Mouse (Mus musculus): ENCODE results near the gene Psen1.
A peak's percentile ranks its signal among the peaks of the same experiment; 100 is the strongest.

The Psen1 gene

DNA sequence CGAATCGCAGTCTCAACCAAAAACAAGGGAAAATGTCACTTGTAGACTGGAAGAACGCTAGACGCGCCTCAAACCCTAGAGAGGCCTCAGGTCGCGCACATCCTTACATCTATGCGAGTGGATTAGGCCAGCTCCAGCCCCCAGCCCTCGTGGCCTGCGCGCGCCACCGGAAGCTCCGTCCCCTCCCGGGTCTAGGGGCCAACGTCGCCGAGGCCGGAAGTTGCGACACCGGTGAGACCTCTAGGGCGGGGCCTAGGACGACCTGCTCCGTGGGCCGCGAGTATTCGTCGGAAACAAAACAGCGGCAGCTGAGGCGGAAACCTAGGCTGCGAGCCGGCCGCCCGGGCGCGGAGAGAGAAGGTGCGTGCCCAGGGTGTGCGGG is at the start of gene Psen1:
Gene Psen1, plus strand, starts transcription at position 219 of the 382 bp plus-strand sequence.
- DNase-seq, result peak; percentile 93 to 96

DNA sequence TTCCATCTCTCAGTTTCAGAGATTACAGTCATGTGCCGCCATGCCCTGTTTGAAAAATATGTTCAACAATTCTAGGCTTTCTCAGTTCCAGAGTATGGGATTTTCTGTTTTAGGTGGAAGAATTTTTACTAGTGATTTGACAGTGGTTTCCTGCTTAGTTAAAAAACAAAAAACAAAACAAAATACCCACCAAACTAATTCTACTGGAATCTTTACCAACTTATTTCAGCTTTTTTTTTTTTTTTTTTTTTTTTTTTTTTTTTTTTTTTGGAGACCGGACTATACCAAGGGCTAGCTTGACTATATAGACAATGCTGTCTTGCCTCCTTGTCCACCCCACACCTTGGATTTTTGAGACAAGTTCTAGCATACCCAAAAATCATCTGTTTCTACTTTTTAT is 46.7 kb upstream of the Psen1 start:
- no peak for DNase-seq

DNA sequence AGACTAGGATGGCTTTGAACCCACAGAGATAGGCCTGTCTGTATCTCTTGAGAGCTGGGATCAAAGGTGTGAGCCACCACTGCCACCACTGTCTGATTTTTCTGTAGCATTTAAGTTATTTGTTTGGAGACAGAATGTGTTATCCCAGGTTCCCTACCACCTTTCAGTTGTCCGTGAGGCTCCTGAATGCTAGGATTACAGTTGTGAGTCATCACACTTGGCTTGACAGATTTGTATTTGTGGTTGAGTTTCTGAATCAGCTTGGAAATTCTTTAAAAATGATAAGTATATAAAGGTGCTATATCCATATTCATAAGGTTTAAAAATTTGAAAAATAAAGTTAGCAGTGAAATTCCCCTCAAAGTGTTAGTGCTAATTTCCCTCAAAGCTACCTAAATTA is 44.8 kb upstream of the Psen1 start:
- DNase-seq, result no peak

DNA sequence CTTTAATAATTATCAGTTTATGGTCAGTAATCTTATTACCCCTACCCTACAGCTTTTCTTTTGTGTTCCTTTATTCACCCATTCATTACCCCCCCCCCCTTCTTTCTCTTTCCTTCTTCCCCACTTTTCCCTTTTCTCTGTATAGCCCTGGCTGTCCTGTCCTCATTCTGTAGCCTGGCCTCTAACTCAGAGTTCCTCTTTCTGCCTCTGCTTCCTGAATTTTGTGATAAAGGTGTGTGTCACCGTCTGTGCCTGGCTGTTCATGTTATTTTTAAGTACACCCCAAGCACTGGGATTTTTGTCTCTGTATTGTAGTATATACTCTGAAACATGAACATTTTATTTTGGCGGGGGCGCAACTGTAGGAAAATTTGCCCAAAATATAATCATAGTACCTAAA is 37.6 kb upstream of the Psen1 start:
- DNase-seq, result no peak

DNA sequence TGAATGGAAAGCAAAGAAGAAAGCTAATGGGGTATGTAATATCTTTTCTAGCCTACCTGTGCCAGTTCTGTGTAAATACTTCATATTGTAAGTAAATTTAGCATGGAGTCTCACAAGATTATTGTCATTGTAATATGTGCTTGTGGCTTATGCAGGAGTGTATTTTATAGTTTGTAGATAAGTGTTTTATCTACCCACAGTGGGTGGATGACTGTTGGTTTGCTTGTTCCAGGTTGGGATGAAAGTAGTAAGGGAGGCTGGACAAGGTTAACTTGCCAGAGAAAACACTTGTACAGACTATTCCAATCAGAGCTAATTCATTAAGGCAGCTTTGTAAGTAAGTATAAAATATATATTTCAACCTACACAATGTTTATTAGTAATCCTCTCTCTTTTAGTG is 36.5 kb upstream of the Psen1 start:
- no peak for DNase-seq

DNA sequence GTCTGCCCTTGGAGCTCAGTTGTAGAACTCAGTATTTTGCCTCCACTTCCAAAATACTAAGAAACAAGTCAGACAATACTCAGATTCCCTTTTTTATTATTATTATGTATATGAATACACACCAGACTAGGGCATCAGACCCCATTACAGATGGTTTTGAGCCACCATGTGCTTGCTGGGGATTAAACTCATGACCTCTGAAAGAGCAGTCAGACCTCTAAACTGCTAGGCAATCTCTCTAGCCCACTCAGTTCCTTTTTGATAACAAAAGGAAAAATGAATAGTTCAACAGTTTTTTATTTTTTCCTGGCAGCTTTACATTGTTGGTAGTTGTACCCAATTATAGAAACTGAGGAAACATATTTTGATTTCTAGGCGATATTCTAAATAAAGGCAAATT is 2.5 kb upstream of the Psen1 start:
- no peak for DNase-seq

DNA sequence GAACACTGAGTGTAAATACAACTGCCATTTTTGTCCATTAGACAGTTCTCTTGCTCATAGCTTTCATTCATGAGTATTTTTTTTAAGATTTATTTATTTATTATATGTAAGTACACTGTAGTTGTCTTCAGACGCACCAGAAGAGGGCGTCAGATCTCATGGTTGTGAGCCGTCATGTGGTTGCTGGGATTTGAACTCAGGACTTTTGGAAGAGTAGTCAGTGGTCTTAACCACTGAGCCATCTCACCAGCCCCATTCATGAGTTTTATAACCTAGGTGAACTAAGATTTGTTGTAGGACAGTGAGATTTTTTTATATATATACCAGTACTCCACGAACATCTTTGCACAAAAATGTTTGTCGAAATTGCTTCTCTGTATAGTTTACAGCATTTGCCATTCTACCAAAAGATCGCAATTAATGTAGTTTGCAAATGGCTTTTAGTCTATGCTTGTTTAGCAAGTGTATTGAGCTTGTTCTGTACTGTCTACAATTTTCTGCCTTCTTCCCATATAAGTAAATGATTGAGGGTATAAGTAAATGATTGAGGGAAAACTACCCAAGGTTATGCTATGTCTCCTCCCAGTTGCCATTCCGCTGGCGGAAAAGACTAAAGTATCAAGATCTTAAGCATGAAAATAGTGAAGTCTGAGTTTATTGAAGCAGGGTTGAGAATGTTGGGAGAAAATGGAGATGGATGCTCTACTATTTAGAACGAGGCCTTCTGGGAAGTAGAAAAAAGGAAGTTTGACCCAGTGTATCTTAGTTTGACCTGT is 1.2 kb upstream of the Psen1 start:
- no peak for DNase-seq

DNA sequence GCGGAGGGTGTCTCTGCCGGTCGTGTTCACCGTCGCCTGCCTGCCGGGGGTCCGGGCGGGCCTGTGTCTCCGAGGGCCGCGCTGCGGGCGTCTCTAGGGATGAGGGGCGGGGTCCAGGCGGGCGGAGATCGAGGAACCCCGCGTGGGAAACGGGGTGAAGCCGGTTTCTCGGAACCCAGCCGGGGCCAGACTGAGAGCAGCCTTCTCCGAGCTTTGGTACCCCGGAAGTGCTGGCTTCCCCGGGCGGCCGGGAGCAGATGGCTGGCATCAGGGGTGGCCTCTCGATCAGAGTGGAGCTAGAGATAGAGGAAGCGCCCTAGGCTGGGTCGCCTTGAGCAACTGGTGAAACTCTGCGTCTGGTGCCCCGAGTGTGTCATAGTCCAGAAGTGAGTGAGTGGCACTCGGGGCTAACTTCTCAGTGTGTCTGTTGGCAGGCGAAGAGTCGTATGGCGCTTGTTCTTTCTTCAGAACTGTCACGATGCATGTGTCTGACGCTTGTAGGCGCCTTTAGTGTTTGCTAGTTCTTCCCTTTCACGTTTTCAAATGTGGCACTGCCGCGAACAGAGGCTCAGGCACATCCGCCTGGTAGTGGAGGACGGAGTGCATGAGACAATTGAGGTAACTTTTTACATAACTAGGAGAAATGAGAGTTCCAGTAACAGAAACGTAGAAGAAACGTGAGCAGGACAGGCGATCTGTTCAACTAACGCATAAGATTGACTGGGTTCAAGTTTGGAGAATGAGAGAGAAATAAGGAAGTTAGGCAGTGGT is 549 bp downstream of the Psen1 start:
- no peak for DNase-seq

DNA sequence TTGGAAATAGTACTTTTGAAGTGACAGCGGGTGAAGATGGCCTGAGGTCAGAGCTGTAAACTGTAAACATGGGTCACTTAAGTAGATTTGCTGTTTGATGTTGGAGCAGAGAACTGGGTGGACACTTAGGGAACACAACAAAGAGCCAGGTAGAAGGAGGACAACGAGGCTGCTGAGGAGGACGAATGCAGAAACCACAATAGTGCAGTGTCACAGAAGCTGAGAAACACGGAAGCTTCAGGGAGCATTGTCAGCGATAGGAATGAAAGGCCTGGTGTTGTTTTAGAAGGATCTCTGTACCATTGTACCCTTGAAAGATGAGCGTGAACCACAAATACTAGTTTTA is 1.1 kb downstream of the Psen1 start:
- DNase-seq, result no peak

DNA sequence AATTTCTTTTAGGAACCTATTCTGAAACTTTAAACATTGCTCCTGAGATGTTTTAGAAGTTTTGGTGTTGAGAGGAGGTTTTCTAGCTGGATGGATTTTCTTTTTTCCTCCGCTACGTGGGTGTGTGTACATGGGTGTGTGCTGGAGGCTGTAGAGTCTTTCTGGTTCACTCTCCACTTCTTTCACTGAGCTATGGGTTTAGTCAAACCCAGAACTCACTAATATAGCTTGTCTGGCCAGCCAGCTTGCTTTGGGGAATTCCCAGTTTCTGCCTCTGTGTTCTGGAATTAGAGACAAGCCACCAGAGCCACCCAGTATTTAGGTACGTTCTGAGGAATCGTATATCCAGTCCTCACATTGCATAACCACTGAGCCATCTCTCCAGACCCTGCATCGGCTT is 6.1 kb downstream of the Psen1 start:
- DNase-seq, result no peak

DNA sequence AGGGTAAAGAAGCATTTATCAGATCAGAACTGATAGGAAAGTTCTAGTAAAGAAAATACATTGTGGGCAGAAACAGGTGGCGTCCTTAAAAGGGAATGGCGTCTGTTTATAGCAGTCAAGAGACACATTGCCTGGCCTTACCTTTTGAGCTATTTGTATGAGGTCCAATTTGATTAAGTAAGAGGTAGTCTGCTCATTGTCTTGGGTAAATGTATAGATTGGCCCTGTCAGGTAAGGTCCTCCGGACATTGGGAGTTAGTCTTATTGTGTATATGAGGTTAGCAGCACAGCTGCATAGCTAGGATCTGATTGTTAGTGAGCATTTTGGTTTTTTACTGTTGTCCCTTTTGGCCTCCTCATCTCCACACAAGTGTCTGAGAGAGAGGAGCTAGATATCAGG is 6.7 kb downstream of the Psen1 start:
- DNase-seq, result no peak

DNA sequence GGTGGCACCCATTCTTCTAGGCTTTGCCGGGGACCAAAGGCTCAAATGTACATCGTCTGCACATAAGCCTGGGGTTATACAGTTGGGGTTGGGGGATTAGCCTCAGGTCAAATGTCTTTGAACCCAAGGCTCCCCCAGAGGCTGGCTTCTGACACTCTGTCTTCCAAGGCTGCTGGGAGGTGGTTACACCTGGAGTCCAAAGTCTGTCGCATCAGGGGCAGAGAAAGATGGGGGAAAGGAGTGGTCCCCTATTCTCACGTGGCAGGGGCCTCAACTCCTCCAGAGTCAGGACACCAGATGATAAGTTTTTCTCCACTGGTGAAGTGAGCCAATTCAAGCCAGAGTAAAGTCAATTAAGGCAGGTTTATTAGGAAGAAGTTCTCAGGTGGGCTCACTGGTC is 10.7 kb downstream of the Psen1 start:
- no peak for DNase-seq

DNA sequence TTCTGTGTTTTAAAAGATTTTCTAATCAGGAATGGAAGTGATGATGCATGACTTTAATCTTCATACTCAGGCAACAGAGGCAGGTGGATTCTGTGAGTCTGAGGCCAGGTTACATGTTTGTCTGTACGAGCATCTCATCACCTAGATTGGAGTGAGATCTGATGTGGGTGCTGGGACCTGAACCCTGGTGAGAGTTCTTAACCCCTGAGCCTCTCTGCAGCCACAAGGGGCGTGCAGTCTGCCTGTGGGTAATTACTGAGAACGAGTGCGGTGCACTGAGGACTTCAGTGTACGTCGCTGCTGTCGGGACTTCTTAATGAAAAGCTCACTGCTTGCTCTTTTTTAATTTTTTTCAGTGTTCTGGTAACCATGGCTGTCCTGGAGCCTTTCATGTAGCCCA is 13.7 kb downstream of the Psen1 start:
- DNase-seq, result no peak

DNA sequence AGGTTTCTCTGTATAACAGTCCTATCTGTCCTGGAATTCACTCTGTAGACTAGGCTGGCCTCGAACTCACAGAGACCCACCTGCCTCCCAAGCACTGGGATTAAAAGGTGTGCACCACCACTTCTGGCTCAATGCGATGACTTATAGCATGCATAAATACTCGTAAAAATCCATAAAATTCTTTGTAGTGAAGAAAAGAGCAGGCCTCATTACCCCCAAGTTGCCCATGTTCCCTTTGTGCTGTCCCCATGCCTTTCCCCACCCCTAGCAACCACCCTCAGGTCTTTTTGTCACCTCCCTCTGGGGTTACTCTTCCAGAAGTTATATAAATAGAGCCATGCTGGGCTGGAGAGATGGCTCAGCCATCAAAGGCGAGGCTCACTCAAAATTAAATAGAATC is 14.8 kb downstream of the Psen1 start:
- DNase-seq, result no peak

DNA sequence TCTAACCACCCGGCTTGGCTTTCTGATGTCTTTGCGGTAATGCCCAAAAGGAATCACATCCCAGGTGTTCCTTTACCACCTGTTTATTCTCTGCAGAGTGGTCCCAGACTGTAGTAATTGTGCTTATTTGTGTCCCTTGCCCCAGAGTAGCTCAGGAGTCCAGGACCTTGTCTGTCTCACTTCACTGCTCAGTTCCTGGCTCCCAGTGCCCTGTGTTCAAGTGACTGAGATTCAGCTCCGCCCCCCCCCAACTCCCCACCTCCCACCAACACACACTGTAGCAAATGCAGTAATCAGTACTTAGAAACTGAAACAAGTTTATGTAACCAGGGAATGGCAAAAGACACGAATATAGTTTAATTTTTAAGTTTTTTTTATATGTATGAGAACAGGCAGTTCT is 19.0 kb downstream of the Psen1 start:
- DNase-seq, result no peak

DNA sequence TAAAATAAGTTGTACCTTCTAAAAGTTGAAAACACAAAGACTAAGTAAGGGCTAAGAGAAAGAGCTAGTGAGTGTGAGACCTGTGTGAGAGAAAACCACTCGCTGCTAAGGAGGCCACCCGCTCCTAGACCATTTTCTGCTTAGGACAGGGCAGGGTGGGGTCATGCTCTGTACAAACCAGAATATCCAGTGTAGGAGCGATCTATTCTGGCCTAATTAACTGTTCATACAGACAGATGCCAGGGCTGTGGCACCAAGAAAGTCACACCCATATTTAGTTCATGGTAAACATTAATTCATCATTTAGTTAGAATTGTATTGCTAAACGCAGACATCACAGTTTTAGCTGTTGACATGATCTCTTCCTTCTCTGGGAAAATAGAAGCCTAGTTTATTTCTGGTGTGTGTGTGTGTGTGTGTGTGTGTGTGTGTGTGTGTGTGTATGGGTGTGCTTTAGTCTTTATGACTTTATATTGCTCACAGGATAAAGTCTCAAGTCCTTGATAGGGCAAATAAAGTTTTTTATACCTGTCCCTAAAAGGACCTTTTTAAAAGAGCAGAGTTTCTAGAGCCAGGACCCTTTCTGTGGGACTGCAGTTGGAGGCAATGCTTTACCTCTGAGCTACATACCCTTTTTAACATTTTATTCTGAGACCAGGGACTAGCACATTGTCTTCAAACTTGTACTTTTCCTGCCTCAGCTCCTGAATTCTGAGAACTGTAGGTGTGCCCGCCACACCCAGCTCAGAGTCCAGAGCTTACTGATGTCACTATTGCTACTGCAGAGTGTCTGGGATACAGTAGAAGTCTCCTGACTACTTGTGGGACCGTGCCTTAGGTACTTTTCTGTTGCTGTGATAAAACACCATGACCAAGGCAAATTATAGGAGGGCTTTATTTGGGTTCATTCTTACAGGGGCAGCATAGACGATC is 20.5 kb downstream of the Psen1 start:
- DNase-seq, result no peak

DNA sequence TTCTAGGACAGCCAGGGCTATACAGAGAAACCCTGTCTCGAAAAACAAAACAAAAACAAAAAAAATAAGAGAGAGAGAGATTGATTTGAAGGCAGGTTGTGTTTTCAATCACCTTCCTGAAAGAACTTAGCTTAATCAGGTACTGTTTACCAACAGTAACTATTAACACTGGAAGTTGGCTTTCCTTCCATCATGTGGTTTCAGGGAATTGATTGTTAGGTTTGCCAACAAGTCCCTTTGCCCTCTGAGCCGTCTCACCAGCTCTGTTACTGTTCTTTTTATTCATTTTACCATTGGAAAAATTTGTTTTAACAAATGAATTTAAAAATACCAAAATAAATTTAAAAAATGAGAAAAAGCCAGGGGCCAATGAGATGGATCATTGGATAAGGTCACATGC is 22.0 kb downstream of the Psen1 start:
- no peak for DNase-seq

DNA sequence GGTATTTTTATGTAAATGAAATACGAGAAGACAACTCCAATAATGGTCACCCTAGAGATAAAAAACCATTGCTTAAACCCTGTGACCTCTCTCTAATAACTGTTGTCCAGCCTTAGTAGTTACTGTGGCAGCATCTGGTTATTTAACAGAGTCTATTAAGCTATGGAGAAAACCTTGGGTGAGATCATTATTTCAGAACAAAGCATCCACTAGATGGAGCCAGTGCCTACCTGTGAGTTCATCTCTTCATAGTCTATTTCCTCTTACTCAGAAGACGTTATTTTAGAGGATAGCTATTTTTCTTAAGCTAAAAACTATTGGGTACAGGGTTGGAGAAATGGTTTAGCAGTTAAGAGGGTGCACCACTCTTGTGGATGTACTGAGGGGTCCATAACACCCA is 25.8 kb downstream of the Psen1 start:
- DNase-seq, result peak; percentile 20 to 60

DNA sequence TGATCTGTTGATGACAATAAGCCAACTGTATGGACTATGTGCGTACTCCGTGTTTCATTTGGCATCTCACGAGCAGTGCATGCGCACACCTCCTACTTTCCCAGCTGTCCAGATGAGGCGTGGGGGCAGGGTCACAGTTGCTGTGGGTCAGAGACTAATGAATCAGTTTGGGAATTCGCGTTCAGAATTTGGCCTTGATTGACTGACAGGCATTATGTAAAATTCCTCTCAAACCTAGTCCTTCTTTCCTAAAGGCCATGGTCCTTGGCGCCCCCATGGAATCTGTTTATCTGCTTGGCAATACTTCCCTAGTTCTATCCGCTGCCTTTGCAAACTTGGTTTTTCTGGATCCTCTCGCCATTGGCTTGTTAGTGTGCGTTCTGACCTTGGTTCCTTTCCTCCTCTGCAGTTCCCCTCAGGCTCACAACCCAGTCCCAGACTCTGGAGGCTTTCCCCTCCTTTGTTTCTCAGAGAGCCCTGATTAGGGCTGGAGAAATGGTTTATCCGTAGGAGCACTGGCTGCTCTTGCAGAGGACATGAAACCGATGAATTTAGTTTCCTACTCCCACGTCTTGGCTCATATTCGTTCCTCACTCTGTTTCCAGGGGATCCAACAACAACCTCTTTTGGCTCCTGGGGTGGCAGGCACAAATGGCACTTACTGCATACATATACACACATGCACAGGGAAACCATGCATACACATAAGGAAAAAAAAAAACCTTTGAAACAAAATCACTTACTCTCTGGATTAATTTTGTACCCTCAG is 28.6 kb downstream of the Psen1 start:
- no peak for DNase-seq

DNA sequence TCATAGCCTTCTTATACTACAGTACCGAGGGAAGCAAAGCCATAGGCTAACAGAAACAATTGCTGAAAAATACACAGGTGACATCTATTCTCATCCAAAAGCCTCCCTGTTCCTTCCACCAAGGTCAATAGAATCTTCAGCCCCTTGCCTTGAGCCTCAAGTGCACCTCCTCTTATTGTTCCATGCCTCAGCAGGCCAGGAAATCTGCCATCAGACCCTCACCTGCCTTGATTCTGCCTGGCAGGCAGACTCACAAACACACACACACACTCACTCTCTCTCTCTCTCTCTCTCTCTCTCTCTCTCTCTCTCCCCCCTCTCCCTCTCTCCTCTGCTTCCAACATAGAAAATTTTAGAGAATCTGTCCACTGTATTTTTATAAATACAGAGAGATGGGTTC is 31.5 kb downstream of the Psen1 start:
- DNase-seq, result no peak

DNA sequence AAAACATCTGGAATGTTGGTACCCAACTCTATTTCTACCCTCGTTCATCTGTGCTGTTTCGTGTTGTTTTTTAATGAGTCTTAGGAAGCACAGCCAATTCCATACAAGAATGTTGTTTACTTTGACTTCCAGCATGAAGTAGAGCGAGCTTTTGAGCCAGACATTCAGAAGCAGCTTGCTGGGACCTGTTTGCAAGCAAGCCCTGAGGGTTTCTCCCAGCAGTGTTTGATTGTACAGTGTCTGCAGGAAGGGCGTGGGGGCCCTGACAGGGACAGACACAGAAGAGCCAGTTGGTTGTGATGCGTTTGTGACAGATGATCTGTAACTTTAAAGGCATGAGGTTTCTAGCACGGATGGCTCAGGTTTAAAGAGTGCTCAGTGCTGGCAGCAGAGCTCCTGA is 33.3 kb downstream of the Psen1 start:
- no peak for DNase-seq

DNA sequence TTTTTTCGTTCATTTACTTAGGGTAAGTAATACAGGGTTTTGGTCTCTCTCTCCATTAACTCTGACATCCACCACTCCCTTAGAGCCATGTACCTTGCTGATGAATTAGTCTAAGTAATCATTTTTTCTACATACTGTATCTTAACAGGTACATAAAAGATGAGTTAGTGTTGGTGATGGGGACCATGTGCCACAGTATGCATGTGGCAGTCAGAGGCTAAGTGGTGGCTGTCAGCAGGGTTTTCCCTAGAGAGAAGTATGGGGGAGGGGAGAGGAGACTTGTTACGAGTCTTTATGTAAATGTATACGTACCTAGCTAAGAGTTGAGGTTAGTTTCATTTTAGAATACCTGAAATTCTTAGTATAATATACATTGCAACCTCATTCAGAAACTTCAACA is 35.1 kb downstream of the Psen1 start:
- DNase-seq, result no peak

Measured in cerebellum, postnatal 25 days (tissue).